Mouse (Mus musculus) liver, embryonic 16.5 days (tissue): ENCODE measurements around the gene Pde7b. TPM values are rescaled to one million over a fixed set of nuclear protein-coding genes. Genes with fewer than 3 reads are reported as not detected.
A peak's percentile ranks its signal among the peaks of the same experiment; 100 is the strongest.

Source experiments
- ATAC-seq: fragments of 200-750 bp; cut with Nextera tagmentation; 2 replicates; pipeline ENCODE4 v1.8.0; 2017; ENCODE audit warnings: low read depth, mild to moderate bottlenecking, moderate number of reproducible peaks, moderate library complexity
- H3K27ac ChIP-seq: fragments of 300-500 bp; sonication (generic); 2 replicates; pipeline ENCODE4 v1.5.1; 2014; ENCODE audit warnings: mild to moderate bottlenecking, low read length
- H3K27me3 ChIP-seq: fragments of 300-500 bp; sonication (generic); 2 replicates; pipeline ENCODE4 v1.6.1; 2014; ENCODE audit warnings: low read depth, low read length, mixed read lengths; ENCODE audit not compliant: control insufficient read depth, insufficient read depth
- H3K36me3 ChIP-seq: fragments of 300-500 bp; sonication (generic); 2 replicates; pipeline ENCODE4 v1.6.1; 2014; ENCODE audit warnings: mild to moderate bottlenecking; ENCODE audit not compliant: control insufficient read depth, insufficient read depth
- H3K4me1 ChIP-seq: fragments of 300-500 bp; sonication (generic); 2 replicates; pipeline ENCODE4 v1.6.1; 2014; ENCODE audit warnings: low read depth, low read length, mixed read lengths; ENCODE audit not compliant: control insufficient read depth
- H3K4me2 ChIP-seq: fragments of 300-500 bp; sonication (generic); 2 replicates; pipeline ENCODE4 v1.6.1; 2014; ENCODE audit warnings: low read depth, low read length, mixed read lengths
- H3K4me3 ChIP-seq: fragments of 300-500 bp; sonication (generic); 2 replicates; pipeline ENCODE4 v1.5.1; 2014; ENCODE audit warnings: low read depth, mild to moderate bottlenecking, low read length
- H3K9ac ChIP-seq: fragments of 300-500 bp; sonication (generic); 2 replicates; pipeline ENCODE4 v1.6.1; 2014; ENCODE audit warnings: low read depth, low read length
- H3K9me3 ChIP-seq: fragments of 300-500 bp; sonication (generic); replicated peaks from 2 replicates; pipeline ENCODE4 v1.6.1; 2016; ENCODE audit warnings: low read length; ENCODE audit not compliant: control insufficient read depth
- WGBS: fragments of 180-500 bp; shearing (Covaris S2); extraction: QIAGEN DNeasy Blood & Tissue Kit; methylation state at CpG from one replicate; pipeline ENCODE4 v1.1.7; 2014; ENCODE audit not compliant: insufficient replicate concordance; 5-methylcytosine and 5-hydroxymethylcytosine counted together
- polyA plus RNA-seq: library from polyadenylated mRNA; unstranded; fragments of >200 nt; fragmentation: Nextera tagmentation; extraction: Ambion mirVana; gene quantifications from 2 replicates; pipeline ENCODE4 v1.2.1, GENCODE M21; 2015

Pde7b gene
- polyA plus RNA-seq, 1 experiment from 2014 or later, result 0.25 TPM

- no peak overlapping the region for H3K9ac ChIP-seq
- ATAC-seq, result no peak
- H3K4me1 ChIP-seq, result no peaks in the 10 kb centered on the region
- no peaks in the 10 kb centered on the region for H3K36me3 ChIP-seq
- WGBS, result 62% methylated on average over 5 of the region's 5 CpGs
- H3K27me3 ChIP-seq, result no peaks in the 10 kb centered on the region
- no peak overlapping the region for H3K4me3 ChIP-seq
- no peaks in the 10 kb centered on the region for H3K9me3 ChIP-seq
- H3K4me2 ChIP-seq, result no peak overlapping the region
- H3K27ac ChIP-seq, result no peak overlapping the region
These were observed 25.9 kb upstream of the Pde7b start for GRCm38 (mm10) chr10:20750642-20751251.

- H3K4me1 ChIP-seq, result no peaks in the 10 kb centered on the region
- H3K9ac ChIP-seq, result no peak overlapping the region
- H3K4me3 ChIP-seq, result no peak overlapping the region
- no peaks in the 10 kb centered on the region for H3K36me3 ChIP-seq
- no peak overlapping the region for H3K27ac ChIP-seq
- no peaks in the 10 kb centered on the region for H3K9me3 ChIP-seq
- 78% methylated on average over 8 of the region's 8 CpGs for WGBS
- no peak overlapping the region for H3K4me2 ChIP-seq
- no peak for ATAC-seq
- no peaks in the 10 kb centered on the region for H3K27me3 ChIP-seq
These were observed 24.1 kb upstream of the Pde7b start for GRCm38 (mm10) chr10:20748938-20749337.

DNA sequence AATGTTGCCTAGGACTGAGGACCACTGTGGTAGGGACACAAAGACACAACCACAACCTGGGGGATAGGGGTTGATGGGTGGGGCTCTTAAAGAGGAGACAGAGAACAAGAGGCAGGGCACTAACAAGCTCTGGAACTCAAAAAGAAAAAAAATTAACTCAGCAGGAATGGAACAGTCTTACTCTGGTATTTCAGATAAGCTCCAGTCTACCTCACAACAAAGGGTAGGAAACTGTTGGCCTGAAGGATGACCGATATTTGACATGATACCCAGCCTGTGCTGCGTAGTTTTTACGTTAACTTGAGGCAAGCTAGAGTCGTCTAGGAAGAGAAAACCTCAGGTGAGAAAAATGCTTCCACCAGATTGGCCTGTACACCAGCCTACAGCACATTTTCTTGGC is 22.4 kb upstream of the Pde7b start:
- H3K27me3 ChIP-seq, result no peaks in the 10 kb centered on the region
- no peaks in the 10 kb centered on the region for H3K36me3 ChIP-seq
- H3K4me1 ChIP-seq, result no peaks in the 10 kb centered on the region
- H3K9ac ChIP-seq, result no peak overlapping the region
- H3K27ac ChIP-seq, result no peak overlapping the region
- peak; percentile 21; the same call in 1 of the 2 replicates for ATAC-seq
- no peaks in the 10 kb centered on the region for H3K9me3 ChIP-seq
- H3K4me2 ChIP-seq, result no peak overlapping the region
- 47% methylated on average over 4 of the region's 4 CpGs for WGBS
- no peak overlapping the region for H3K4me3 ChIP-seq

DNA sequence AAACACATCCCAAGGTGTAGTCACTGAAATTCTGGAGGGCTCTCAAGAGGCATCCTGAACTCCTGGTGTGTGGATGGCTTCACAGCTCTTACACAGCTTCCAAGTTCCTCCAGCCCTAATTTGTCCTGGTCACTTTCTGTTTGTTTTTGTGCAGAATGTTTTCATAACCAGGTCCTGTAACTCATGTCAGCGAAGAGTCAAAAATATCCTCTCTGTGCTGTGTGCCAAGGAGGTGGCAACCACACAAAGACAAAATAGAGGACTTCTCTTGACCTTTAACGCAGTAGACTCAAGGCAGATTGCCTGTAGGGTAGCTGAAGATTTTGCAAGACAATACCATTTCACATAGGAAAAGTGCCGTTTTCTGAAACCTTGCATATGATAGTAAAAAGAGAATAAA is 14.9 kb upstream of the Pde7b start:
- H3K4me3 ChIP-seq, result no peak overlapping the region
- no peaks in the 10 kb centered on the region for H3K27me3 ChIP-seq
- H3K36me3 ChIP-seq, result no peaks in the 10 kb centered on the region
- ATAC-seq, result no peak
- 69% methylated on average over 3 of the region's 3 CpGs for WGBS
- no peak overlapping the region for H3K27ac ChIP-seq
- H3K4me1 ChIP-seq, result peaks cover 15% of the 10 kb centered on the region
- H3K4me2 ChIP-seq, result no peak overlapping the region
- no peaks in the 10 kb centered on the region for H3K9me3 ChIP-seq
- no peak overlapping the region for H3K9ac ChIP-seq

- no peak overlapping the region for H3K9ac ChIP-seq
- WGBS, result 21% methylated on average over 4 of the region's 4 CpGs
- no peaks in the 10 kb centered on the region for H3K9me3 ChIP-seq
- H3K4me3 ChIP-seq, result no peak overlapping the region
- H3K4me2 ChIP-seq, result no peak overlapping the region
- H3K36me3 ChIP-seq, result no peaks in the 10 kb centered on the region
- peaks cover 15% of the 10 kb centered on the region for H3K4me1 ChIP-seq
- no peaks in the 10 kb centered on the region for H3K27me3 ChIP-seq
- no peak overlapping the region for H3K27ac ChIP-seq
- ATAC-seq, result no peak
These were observed 12.3 kb upstream of the Pde7b start for GRCm38 (mm10) chr10:20737146-20737545.

DNA sequence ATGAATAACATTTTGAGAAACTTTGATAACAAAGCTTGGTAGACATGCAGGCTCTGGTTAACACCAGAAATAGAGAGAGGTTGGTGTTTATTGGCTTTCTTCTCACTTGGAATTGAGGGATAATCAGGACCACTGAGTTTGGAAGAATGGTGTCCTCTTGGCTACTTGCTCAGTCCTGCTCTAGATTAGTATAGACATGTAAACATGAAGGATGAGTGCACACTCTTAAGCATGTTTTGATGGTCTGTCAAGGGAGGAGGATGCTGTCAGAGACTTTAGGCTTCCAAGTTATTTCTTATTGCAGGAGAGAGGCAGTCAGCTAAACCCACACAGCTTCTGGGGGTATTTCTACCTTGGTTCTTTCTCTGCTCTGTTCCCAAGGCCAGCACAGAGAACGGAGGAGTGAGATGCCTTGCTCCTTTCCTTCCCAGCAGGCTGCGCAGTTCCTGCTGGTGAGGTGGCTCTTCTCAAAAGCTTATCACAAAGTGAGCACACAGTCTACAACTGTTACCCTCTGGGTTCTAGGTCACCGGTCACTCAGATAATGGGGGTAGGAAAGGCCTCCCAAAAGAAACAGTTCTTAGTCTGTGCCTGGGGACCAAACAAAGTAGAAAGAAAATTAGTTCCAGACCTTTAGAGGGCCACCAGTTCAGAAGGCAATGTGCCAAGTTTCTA is 11.0 kb upstream of the Pde7b start:
- WGBS, result 22% methylated on average over 3 of the region's 3 CpGs
- no peak overlapping the region for H3K4me3 ChIP-seq
- no peak overlapping the region for H3K27ac ChIP-seq
- H3K4me2 ChIP-seq, result no peak overlapping the region
- H3K9me3 ChIP-seq, result no peaks in the 10 kb centered on the region
- H3K4me1 ChIP-seq, result peaks cover 15% of the 10 kb centered on the region
- peak; percentile 93 for ATAC-seq
- no peaks in the 10 kb centered on the region for H3K27me3 ChIP-seq
- no peak overlapping the region for H3K9ac ChIP-seq
- no peaks in the 10 kb centered on the region for H3K36me3 ChIP-seq

DNA sequence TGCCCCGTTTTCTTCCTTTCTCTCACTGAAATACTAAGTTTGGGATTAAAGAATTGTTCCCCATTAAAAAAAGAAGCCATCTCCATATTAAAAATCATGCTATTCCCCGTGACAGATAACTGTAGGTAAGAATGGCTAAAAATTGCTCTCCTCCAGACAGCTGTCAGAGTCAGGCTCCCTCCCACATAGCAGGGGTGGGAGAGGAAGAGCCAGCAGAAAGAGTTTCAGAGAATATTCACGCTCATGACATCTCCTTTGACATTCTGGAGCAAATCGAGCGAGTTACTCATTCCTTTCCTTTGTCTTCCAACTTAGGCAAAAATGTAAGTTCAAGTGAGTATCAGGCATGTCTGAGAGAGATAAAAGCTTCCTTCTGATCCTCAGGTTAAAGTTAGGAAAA is 8.7 kb upstream of the Pde7b start:
- no peak for ATAC-seq

GRCm38 (mm10) chr10:20732180-20732579 is 7.3 kb upstream of the Pde7b start:
- Histone ChIP-seq H3K4me1 (peaks cover 11% of the 10 kb centered on the region), H3K36me3 (no peaks in the 10 kb centered on the region), H3K4me2 (no peak overlapping the region), H3K9ac (no peak overlapping the region), H3K27ac (no peak overlapping the region), H3K9me3 (no peaks in the 10 kb centered on the region), H3K27me3 (no peaks in the 10 kb centered on the region), H3K4me3 (no peak overlapping the region)
- 43% methylated on average over 2 of the region's 2 CpGs for WGBS
- ATAC-seq, result no peak

More for the DNA sequence above, 8.7 kb upstream of the Pde7b start:
- no peaks in the 10 kb centered on the region for H3K27me3 ChIP-seq
- no peaks in the 10 kb centered on the region for H3K9me3 ChIP-seq
- peaks cover 15% of the 10 kb centered on the region for H3K4me1 ChIP-seq
- H3K9ac ChIP-seq, result no peak overlapping the region
- 56% methylated on average over 5 of the region's 5 CpGs for WGBS
- no peak overlapping the region for H3K4me3 ChIP-seq
- no peak overlapping the region for H3K27ac ChIP-seq
- no peaks in the 10 kb centered on the region for H3K36me3 ChIP-seq
- H3K4me2 ChIP-seq, result no peak overlapping the region

GRCm38 (mm10) chr10:20730034-20730433 is 5.2 kb upstream of the Pde7b start:
- H3K4me2 ChIP-seq, result no peak overlapping the region
- H3K36me3 ChIP-seq, result no peaks in the 10 kb centered on the region
- WGBS, result 56% methylated on average over 1 of the region's 1 CpGs
- no peaks in the 10 kb centered on the region for H3K27me3 ChIP-seq
- H3K4me1 ChIP-seq, result peaks cover 2% of the 10 kb centered on the region; the same call in 1 of the 2 replicates
- no peak overlapping the region for H3K27ac ChIP-seq
- H3K9me3 ChIP-seq, result no peaks in the 10 kb centered on the region
- no peak overlapping the region for H3K4me3 ChIP-seq
- H3K9ac ChIP-seq, result no peak overlapping the region
- no peak for ATAC-seq
